Mouse (Mus musculus): ENCODE measurements around the gene Ptpn3.

DNA sequence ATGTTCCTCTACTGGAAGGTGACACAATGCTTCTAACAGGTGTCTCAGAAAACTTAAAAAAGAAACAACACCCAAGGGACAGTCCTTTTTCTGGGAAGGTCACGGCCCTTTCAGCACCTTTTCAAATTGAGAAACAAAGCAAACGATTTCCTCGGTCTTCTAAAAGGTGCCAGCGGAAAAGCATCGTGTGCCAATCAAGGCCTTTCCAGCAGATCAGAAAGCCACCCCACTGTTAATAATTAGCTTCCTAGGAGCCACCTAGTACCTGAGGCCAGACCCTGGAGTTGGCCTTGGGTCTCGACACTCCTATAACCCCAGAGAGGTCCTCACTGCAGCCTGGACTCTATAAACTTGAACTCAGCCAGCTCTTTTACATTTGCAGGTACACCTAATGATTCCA, 19.0 kb downstream of the Ptpn3 start:
- TF ChIP-seq CTCF (conservative IDR thresholded peaks at IDR 0.05 in 1 of 2, IDR thresholded peaks at IDR 0.05 in 1 of 2; ENCODE audit: low read depth in 2 of 2, low read length in 2 of 2) = no peak
- TF ChIP-seq ZMIZ1 (IDR thresholded peaks at IDR 0.05; ENCODE audit: low read depth, low read length) = no peak
- TF ChIP-seq TBP (conservative IDR thresholded peaks at IDR 0.05; ENCODE audit: low read depth, low read length) = no peak
- no peak for TF ChIP-seq EP300 (IDR thresholded peaks at IDR 0.05; ENCODE audit: low read length)
- no peak for TF ChIP-seq USF2 (conservative IDR thresholded peaks at IDR 0.05; ENCODE audit: low read depth, low read length)
- no peak for TF ChIP-seq USF1 (IDR thresholded peaks at IDR 0.05; ENCODE audit: low read depth, low read length)
- TF ChIP-seq UBTF (IDR thresholded peaks at IDR 0.05; ENCODE audit: low read depth, low read length) = no peak
- TF ChIP-seq CHD1 (IDR thresholded peaks at IDR 0.05; ENCODE audit: low read depth, low read length) = no peak
- TF ChIP-seq RCOR1 (conservative IDR thresholded peaks at IDR 0.05; ENCODE audit: low read depth, low read length) = no peak
- no peak for TF ChIP-seq POLR2A (IDR thresholded peaks at IDR 0.05; ENCODE audit: low read depth, low read length)
- no peak for TF ChIP-seq ETS1 (conservative IDR thresholded peaks at IDR 0.05; ENCODE audit: low read depth, low read length)
- TF ChIP-seq PAX5 (IDR thresholded peaks at IDR 0.05; ENCODE audit: low read length) = no peak
- TF ChIP-seq KAT2A (IDR thresholded peaks at IDR 0.05; ENCODE audit: insufficient replicate concordance, low read length) = no peak
